Mouse (Mus musculus): Measurements from ENCODE around the gene Folr1.
A peak's percentile ranks its signal among the peaks of the same experiment; 100 is the strongest.

The Folr1 gene

GRCm38 (mm10) chr7:101831437-101831836 lies 39.2 kb downstream of the Folr1 start:
- DNase-seq (ENCODE audit: low read depth, low spot score), result no peak
- Histone ChIP-seq H3K27me3 (ENCODE audit: control insufficient read depth, insufficient read depth, low read length, poor library complexity, severe bottlenecking) (no peaks in the 10 kb centered on the region), H3K36me3 (ENCODE audit: control insufficient read depth, insufficient read depth, low read length, poor library complexity, severe bottlenecking) (no peaks in the 10 kb centered on the region)

- DNase-seq (ENCODE audit: low read depth, low spot score), result no peak
- H3K27me3 ChIP-seq (ENCODE audit: control insufficient read depth, insufficient read depth, low read length, poor library complexity, severe bottlenecking), result no peaks in the 10 kb centered on the region
- 0 out of 2 replicates have a peak, but pooled peaks cover 2% of the 10 kb centered on the region for H3K36me3 ChIP-seq (ENCODE audit: control insufficient read depth, insufficient read depth, low read length, poor library complexity, severe bottlenecking)
Measured at GRCm38 (mm10) chr7:101830373-101830772, 40.2 kb downstream of the Folr1 start.

GRCm38 (mm10) chr7:101823758-101824630 lies 46.6 kb downstream of the Folr1 start:
- H3K27me3 ChIP-seq (ENCODE audit: control insufficient read depth, insufficient read depth, low read length, poor library complexity, severe bottlenecking), result no peaks in the 10 kb centered on the region; the same call in 1 of the 2 replicates
- H3K36me3 ChIP-seq (ENCODE audit: control insufficient read depth, insufficient read depth, low read length, poor library complexity, severe bottlenecking), result 0 out of 2 replicates have a peak, but pooled peaks cover 2% of the 10 kb centered on the region
- no peak for DNase-seq (ENCODE audit: low read depth, low spot score)

- Histone ChIP-seq H3K36me3 (ENCODE audit: control insufficient read depth, insufficient read depth, low read length, poor library complexity, severe bottlenecking) (0 out of 2 replicates have a peak, but pooled peaks cover 2% of the 10 kb centered on the region), H3K27me3 (ENCODE audit: control insufficient read depth, insufficient read depth, low read length, poor library complexity, severe bottlenecking) (no peaks in the 10 kb centered on the region; the same call in none of the 2 replicates)
- peak; percentile 19 for DNase-seq (ENCODE audit: low read depth, low spot score)
Measured at GRCm38 (mm10) chr7:101822836-101823757, 47.5 kb downstream of the Folr1 start.

GRCm38 (mm10) chr7:101821571-101822501 lies 48.8 kb downstream of the Folr1 start:
- Histone ChIP-seq H3K27me3 (ENCODE audit: control insufficient read depth, insufficient read depth, low read length, poor library complexity, severe bottlenecking) (no peaks in the 10 kb centered on the region; the same call in none of the 2 replicates), H3K36me3 (ENCODE audit: control insufficient read depth, insufficient read depth, low read length, poor library complexity, severe bottlenecking) (0 out of 2 replicates have a peak, but pooled peaks cover 2% of the 10 kb centered on the region)
- DNase-seq (ENCODE audit: low read depth, low spot score), result peak; percentile 39

GRCm38 (mm10) chr7:101820295-101821030 lies 50.1 kb downstream of the Folr1 start:
- no peaks in the 10 kb centered on the region for H3K36me3 ChIP-seq (ENCODE audit: control insufficient read depth, insufficient read depth, low read length, poor library complexity, severe bottlenecking)
- peak; percentile 49 for DNase-seq (ENCODE audit: low read depth, low spot score)
- H3K27me3 ChIP-seq (ENCODE audit: control insufficient read depth, insufficient read depth, low read length, poor library complexity, severe bottlenecking), result no peaks in the 10 kb centered on the region; the same call in none of the 2 replicates

GRCm38 (mm10) chr7:101817861-101818401 lies 52.7 kb downstream of the Folr1 start, which contains the start of gene Phox2a:
Gene Phox2a, plus strand, starts transcription at chr7:101818313.
- Histone ChIP-seq H3K36me3 (ENCODE audit: control insufficient read depth, insufficient read depth, low read length, poor library complexity, severe bottlenecking) (no peaks in the 10 kb centered on the region), H3K27me3 (ENCODE audit: control insufficient read depth, insufficient read depth, low read length, poor library complexity, severe bottlenecking) (no peaks in the 10 kb centered on the region; the same call in none of the 2 replicates)
- DNase-seq (ENCODE audit: low read depth, low spot score), result no peak

Data from splenic B cell, adult 2 months (primary cell).